Mouse (Mus musculus): Measurements from ENCODE around the gene Lce1i.

DNA sequence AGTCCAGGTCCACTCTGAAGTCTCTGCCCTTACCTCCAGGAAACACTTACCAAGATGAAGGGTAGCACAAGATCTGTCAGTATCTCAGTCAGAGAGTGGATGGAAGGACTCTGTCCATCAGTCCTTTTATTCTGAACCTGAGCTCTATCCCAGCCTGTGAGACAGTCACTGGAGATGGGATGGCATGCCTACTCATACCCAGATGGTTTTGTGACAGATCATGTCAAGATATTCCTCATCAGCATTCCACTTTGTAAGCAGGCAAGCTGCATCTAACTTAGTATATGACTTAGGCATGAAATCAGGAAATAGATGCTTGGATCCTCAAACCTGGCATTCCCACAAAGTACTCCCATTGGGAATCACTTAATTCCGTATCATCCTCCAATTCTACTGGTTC is at the start of gene Lce1i:
- TF ChIP-seq POLR2A (IDR thresholded peaks at IDR 0.05; ENCODE audit: borderline replicate concordance, extremely low read depth, low read depth, low read length) (no peak), CTCF (IDR thresholded peaks at IDR 0.05; ENCODE audit: insufficient read depth, low read length) (no peak)

All from lung, adult 2 months (tissue).